Mouse (Mus musculus): ENCODE results near the gene Ucn2.
A peak's percentile ranks its signal among the peaks of the same experiment; 100 is the strongest.

Gene Ucn2

GRCm38 (mm10) chr9:108992620-108993361 lies 7.0 kb downstream of the Ucn2 start:
- DNase-seq, result no peak

DNA sequence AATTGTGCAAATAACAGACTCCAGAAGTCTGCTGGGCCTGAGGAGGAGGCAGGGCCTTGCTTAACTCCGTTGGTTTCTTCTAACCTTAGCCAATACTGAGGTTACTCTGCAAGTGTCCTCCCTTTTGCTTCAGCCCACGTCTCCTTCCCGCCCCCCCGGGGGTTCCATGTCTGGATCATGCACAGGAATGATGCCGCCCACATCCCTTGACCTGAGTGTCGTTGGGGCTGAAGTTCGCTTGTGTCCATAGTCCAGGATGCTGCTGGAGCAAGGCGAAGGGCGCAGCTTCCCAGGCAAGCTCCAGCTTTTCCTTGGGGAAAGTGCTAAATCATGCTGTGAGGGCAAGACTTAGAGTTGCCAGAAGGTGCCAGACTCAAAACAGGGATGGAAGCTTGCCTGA lies 10.6 kb downstream of the Ucn2 start:
- peak; percentile 85 for DNase-seq

GRCm38 (mm10) chr9:108998287-108999166 lies 12.7 kb downstream of the Ucn2 start:
- DNase-seq, result no peak

DNA sequence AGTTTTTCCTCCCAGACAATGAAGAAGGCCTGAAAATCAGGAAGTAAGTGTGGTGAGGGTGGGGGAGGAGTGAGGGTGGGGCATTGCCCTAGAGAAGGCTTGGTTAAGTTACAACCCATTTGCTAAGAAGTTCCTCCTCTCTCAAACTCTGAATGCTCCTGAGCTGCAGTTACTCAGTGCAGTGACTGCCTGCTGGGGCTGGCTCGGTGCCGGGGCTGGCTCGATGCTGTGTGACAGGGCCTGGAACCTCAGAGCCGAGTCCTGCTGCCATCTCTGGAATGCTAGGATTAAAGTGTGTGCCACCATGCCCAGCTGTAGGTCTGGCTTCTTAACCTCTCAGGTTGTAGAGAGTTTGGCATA lies 13.3 kb downstream of the Ucn2 start:
- no peak for DNase-seq

- peak; percentile 50 for DNase-seq
These were observed 14.9 kb downstream of the Ucn2 start for GRCm38 (mm10) chr9:109000726-109001125.

- DNase-seq, result no peak
These were observed 17.4 kb downstream of the Ucn2 start for GRCm38 (mm10) chr9:109003201-109003600.

GRCm38 (mm10) chr9:109007025-109007780 lies 21.4 kb downstream of the Ucn2 start:
- no peak for DNase-seq

- no peak for DNase-seq
These were observed 22.3 kb downstream of the Ucn2 start for GRCm38 (mm10) chr9:109008081-109008480.

DNA sequence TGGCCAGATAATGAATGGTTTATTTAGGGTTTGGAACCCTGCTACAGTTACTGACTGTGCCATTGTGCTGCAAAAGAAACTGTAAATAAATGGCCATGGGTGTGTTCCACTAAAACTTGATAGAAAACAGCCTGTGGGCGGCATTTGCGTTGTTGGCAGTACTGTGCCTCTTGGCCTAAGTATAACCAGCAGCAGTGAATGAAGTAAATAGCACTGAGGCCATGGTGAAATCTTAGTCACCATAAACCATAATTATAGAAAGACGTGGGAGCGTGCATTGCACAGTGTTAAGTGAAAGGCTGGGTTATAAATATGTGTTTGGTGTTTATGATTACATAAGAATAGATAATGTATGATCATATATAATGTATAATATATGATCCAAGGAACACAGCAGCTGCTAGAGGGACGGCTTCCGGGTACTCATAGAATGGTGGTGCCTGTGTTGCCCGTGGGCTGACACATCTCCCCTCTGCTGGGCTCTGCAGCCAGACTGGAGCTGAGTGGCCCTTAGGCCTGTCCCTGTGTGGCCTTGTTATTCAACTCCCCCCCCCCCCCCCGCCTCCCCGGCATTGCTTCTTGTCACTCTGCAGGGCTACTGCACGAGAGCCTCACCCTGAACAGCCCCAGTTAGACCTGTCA lies 23.3 kb downstream of the Ucn2 start:
- no peak for DNase-seq

DNA sequence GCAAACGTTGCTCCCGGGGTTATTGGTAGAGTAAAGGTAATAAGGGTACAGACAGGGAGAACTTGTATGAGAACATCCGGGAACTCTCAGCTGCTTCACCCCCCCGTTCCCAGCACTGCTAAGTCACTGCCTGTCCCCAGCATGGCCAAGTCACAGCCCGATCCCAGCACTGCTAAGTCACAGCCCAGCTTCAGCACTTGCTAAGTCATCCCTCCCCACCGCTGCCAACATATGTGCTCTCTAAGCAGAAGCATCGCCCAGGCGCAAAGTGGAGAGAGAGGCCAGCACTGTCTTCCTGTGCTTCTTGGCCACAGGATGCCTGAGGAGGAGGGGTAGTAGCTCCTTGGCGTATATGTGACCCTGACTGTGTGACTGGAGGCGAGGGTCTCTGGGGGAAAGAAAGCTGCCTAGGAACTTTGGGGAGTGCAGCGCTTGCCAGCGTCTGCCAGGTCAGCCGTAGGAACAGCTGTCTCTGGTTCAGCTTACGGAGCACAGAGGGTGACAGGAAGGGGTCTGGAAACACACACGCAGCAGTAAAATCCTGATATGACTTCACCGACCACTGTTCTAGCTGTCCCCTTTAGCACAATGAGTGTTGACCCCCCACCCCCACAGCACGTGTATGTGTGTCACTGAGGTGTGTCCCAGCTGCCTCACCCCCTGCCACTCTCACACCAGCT lies 24.0 kb downstream of the Ucn2 start:
- DNase-seq, result no peak

- no peak for DNase-seq
These were observed 24.5 kb downstream of the Ucn2 start for GRCm38 (mm10) chr9:109010316-109010690.

DNA sequence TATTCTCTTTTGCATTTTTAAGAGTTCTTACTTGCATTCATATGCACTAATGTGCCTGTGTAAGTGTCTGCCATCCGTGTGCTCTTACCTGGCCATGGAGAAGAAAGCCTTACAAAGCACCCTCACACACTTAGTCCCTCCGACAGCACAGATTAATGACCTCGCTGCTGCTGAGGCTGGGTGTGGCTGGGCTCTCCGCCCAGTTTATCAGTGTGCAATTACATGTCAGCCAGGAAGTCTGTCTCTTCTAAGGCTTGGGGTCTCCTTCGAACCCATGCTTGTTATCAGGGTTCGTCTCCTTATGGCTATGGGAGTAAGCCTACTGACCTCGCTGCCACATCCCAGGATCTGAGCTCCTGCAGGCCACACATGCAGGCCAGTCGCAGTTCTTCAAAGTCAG lies 29.6 kb downstream of the Ucn2 start:
- no peak for DNase-seq

DNA sequence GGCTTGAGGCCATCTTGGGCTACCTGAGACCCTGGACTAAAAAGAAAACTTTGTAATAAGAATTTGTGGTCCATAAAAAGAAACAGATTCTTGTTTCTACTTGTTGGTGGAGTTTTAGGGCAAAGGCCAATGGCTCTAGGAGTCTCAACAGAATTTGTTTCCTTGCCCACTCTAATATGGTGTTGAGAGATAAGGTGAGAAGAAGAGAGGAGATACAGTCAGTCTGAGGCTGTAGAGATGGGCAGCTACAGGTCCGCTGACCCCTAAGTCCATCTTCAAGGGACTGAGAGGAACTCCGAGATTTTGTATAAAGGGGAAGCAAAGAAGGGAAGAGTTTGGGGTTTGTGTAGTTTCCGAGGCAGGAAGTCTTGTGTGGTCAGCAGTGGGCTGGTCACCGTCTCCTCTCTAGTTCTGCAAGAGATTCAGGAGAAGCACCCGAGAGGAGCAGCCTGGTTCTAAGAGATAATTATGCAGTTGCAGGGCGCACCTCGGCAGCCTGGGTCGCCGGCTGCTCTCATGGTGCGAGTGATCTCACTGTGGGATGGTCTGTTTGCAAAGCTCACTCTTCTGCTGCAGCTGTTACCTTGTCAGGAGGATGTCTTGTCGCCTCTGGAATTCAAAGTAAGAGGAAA lies 31.3 kb downstream of the Ucn2 start:
- no peak for DNase-seq

- DNase-seq, result no peak
These were observed 35.6 kb downstream of the Ucn2 start for GRCm38 (mm10) chr9:109021428-109021827.

DNA sequence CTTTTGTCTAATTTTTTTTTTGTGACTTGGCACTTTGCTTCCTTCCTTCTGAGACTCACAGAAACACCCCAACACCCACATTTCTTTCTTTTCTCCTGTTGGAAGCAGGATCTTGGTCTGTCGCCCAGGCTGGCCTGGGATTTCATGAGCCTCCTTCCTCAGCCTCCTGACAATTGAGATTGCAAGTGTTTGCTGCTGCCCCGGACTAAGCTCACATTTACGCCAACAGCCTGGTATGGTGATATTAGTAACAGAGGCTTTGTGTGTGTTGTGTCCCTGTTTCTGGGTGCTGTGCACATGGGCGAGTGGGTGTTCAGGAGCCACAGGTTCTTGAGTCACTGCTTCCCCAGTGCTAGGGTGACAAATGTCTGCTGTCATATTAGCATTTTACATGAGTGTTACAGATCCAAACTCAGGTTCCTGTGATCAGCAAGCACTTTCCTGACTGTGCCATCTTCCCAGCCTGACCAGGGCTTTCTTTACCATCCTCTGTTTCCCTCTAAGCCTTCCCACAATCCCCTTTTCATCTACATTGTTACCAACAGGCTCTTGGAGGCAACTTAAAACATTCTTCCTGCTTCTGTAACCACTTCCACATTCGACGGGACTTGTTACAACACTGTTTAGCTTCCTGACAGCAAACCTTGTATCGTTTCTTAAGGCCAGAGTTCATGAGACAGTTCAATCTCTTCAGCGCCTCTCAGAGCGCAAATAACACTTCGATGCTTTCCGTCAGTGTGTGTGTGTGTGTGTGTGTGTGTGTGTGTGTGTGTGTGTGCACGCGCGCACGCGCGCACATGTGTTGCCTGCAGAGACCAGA lies 37.3 kb downstream of the Ucn2 start:
- no peak for DNase-seq

- no peak for DNase-seq
These were observed 41.7 kb downstream of the Ucn2 start for GRCm38 (mm10) chr9:109027521-109027920.

DNA sequence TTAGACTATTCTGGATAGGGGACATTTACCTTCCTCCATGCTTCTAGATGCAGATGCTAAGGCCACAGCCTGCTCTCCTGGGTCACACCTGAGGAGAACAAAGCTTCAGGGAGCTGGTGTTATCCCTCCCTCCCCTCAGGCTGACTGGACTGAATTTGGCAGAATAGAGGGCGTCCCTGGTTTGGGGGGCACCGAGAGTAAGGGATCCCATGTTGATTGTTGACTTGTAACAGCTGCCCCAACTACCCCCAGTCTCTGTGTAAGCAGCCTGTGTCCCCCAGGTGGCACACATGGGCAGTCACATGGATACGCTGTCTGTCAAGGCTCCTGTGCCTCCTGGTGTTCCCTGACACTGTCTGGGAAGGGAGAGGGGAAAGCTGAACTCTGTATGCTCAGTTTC lies 42.6 kb downstream of the Ucn2 start:
- no peak for DNase-seq

DNA sequence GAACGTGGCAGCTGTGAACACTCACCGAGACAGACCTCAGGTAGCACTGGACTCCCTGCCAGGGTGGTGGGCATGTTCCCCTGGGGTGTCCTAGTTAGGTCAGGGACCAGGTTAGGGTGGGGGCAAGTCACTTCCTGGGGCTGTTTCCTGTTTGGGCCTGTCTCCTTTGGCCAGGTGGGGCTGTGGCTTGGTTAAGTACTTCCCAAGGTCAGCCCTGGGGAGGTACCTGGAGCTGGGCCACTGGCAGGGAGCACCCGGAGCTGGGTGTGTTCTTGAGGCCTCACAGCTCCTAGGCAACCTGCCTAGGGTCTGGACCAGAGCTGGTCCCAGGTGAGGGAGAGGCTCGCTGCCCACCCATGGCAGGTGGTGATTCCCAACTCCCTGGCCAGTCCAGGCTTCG lies 43.1 kb downstream of the Ucn2 start:
- no peak for DNase-seq

DNA sequence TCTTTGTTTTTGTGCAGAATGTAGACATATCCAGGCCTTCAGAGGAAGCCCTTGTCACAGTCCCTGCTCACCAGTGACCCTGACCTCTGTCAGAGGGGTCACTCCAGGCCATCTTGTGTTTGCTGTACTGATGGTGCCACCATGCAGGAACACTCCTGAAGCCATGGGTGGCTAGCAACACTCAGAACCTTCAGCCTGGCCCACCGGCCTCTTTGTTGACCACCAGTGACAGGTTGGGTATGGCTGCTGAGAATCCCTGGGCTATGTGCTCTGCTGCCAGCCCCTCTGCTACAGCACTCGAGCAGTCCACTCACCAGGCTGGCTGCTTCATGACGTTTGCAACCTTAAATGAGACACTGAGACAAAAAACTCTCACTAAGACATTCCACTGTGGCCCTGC lies 44.5 kb downstream of the Ucn2 start:
- DNase-seq, result no peak

GRCm38 (mm10) chr9:109031001-109031400 lies 45.2 kb downstream of the Ucn2 start:
- no peak for DNase-seq

- DNase-seq, result no peak
These were observed 45.9 kb downstream of the Ucn2 start for GRCm38 (mm10) chr9:109031686-109032085.

Data from kidney, adult 11 months (tissue).